Mouse (Mus musculus) inflammation-experienced regulatory T-cells (primary cell): ENCODE results near the gene Gabrb2. TPM values are rescaled to one million over a fixed set of nuclear protein-coding genes. Genes with fewer than 3 reads are reported as not detected.

Source experiments
- polyA plus RNA-seq, 2 experiments: library from polyadenylated mRNA; unstranded; fragments of 100-300 nt; shearing (Covaris generic); gene quantifications; one replicate each; pipeline ENCODE4 v1.2.1; 2017

Gabrb2 gene
- 1 to 10 TPM in 1 of 2 experiments, not detected in 1; 1.1 TPM for polyA plus RNA-seq

GRCm38 (mm10) chr11:42418996-42419782 lies at the start of gene Gabrb2:
Gene Gabrb2 (plus strand): TSS chr11:42419757.

Other genes with a start within 250 kb of the Gabrb2 start
- gene Gabra1, start 236.8 kb upstream of the Gabrb2 start, polyA plus RNA-seq: 1 to 10 TPM in 1 of 2 experiments, under 1 TPM in 1; 0.40 to 1.4 TPM
- gene Gabra6, start 98.7 kb upstream of the Gabrb2 start, polyA plus RNA-seq: under 1 TPM in 1 of 2 experiments, not detected in 1; 0.29 TPM